Mouse (Mus musculus) cortical plate, adult 2 months (tissue): ENCODE data around the gene Mfsd12.

ENCODE experiments used
- CTCF ChIP-seq: fragments of 200-500 bp; IDR thresholded peaks from 2 replicates; pipeline ENCODE4 v1.5.1; 2011; ENCODE audit warnings: mild to moderate bottlenecking, control low read depth, low read length; ENCODE audit not compliant: insufficient read depth; ENCODE audit errors: extremely low read depth
- POLR2A ChIP-seq: fragments of 200-500 bp; IDR thresholded peaks from 2 replicates; pipeline ENCODE4 v1.6.1; 2011; ENCODE audit warnings: mild to moderate bottlenecking, low read length, control low read depth; ENCODE audit not compliant: insufficient read depth; ENCODE audit errors: extremely low read depth

- TF ChIP-seq CTCF (no peak), POLR2A (no peak)
Measured at GRCm38 (mm10) chr10:81362336-81362949, 5.2 kb downstream of the Mfsd12 start.
